Mouse (Mus musculus) C2C12 (cell line): Measurements from ENCODE around the gene Mrpl43.

ENCODE experiments used
- CTCF ChIP-seq: IDR thresholded peaks from one replicate; pipeline ENCODE4 v1.5.1; 2011; ENCODE audit not compliant: control insufficient read depth, insufficient read depth, insufficient read length
- FOSL1 ChIP-seq: IDR thresholded peaks from one replicate; pipeline ENCODE4 v1.8.0; 2011; ENCODE audit warnings: mild to moderate bottlenecking, low read length; ENCODE audit not compliant: poor library complexity, insufficient read depth, severe bottlenecking
- MAX ChIP-seq: IDR thresholded peaks from one replicate; pipeline ENCODE4 v1.6.1; 2011; ENCODE audit warnings: mild to moderate bottlenecking, control low read depth
- USF1 ChIP-seq: IDR thresholded peaks from one replicate; pipeline ENCODE4 v1.6.1; 2011; ENCODE audit warnings: low read depth, mild to moderate bottlenecking, control low read depth, moderate library complexity

- TF ChIP-seq CTCF (no peak), MAX (no peak), FOSL1 (no peak), USF1 (no peak)
Measured at GRCm38 (mm10) chr19:45027848-45028247, 21.6 kb upstream of the Mrpl43 start.
